Mouse (Mus musculus) c-Kit-positive CD71-negative TER-119-negative erythroid progenitor cells, embryonic 14.5 days (primary cell): ENCODE measurements around the gene Dhx8.

Experiments
- DNase-seq: peaks from one replicate; pipeline ENCODE4 v3.0.0-alpha.2; 2013; ENCODE audit warnings: low read depth

The Dhx8 gene

DNA sequence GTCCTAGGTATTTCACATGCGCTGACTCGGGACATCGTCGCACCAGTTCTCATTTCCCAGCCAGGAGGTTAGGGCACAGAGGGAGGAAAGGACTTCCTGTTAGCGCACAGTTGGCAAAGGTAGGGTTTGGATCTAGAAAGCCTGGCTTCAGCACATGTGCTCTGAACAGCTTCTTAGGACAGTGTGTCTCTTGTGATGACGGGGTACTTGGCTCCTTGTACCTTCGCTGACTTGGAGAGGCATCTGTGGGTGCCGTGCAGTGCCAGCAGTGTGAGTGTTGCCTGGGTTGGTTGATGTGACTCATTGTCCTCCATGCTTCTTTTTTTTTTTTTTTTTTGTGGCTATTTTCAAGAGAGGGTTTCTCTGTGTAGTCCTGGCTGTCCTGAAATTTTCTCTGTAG, 23.9 kb downstream of the Dhx8 start:
- no peak for DNase-seq

DNA sequence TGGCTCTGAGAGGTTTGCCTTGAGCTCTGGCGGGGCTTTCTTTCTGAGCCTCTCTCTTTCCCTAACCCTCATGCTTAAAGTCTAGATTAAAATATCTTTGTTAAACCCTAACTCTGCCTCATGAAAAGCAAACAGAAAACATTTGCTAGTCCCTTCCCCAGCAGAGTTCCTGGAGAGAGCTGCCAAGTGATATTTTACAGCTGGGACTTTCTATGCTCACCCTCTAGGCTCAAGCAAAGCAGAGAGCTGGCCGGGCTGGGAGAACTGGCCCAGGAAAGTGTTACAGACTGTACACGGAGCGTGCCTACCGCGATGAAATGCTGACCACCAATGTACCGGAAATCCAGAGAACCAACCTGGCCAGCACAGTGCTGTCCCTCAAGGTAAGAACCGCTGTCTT, 24.6 kb downstream of the Dhx8 start:
- no peak for DNase-seq

- no peak for DNase-seq
Measured at GRCm38 (mm10) chr11:101758431-101758830, 25.7 kb downstream of the Dhx8 start.

GRCm38 (mm10) chr11:101759530-101759929, 26.8 kb downstream of the Dhx8 start:
- DNase-seq = no peak

DNA sequence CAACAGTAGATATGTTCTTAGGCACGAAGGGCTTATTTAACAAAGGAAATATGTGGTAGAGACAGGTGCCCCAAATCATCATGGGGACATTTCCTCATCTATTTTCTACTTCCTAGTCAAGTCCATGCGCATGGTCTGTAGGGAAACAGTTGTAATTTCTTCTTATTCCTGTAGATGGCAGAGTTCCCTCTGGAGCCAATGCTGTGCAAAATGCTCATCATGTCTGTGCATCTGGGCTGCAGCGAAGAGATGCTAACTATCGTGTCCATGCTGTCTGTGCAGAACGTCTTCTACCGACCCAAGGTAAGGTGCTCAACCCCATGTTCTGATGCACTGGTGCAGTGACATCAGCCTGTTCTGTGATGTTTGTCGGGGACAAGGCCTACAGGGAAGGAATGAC, 31.0 kb downstream of the Dhx8 start:
- DNase-seq = peak; percentile 64

DNA sequence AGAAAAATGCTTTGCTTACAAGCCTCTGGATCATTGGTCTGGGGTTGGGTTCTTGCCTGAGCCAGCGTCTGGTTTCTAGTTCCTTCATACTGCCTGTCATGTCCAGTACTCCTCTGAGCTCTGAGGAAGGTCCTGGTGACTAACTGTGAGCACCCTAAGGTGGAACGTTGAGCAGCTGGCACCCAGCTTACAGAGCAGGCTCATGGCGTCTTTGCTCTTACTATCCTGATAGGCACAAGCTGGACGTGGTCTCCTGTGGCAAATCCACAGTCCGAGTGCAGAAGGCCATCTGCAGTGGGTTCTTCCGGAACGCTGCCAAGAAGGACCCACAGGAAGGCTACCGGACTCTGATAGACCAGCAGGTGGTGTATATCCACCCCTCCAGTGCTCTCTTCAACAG, 31.8 kb downstream of the Dhx8 start:
- no peak for DNase-seq

DNA sequence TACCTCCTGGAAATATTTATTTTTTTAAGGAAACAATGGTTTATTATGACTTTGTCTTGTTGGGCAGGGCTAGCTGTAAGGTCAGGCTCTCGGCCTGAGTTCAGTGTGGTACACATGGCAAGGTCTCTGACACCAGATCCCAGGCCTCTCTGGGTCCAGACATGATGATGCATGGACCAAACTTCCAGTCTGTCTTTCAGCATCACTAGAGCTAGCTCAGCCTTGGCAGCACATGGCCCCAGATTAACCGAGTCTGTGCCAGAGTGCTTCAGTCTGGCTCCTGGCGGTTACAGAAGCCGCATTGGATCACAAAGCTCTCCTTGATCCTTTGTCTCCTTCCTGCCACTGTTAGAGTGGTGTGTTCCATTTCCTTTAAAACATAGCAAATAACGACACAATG, 34.6 kb downstream of the Dhx8 start:
- DNase-seq = no peak

- DNase-seq = no peak
Measured at GRCm38 (mm10) chr11:101768721-101769120, 36.0 kb downstream of the Dhx8 start.

GRCm38 (mm10) chr11:101770266-101770665, 37.5 kb downstream of the Dhx8 start:
- no peak for DNase-seq

GRCm38 (mm10) chr11:101772027-101772426, 39.3 kb downstream of the Dhx8 start:
- no peak for DNase-seq

- no peak for DNase-seq
Measured at GRCm38 (mm10) chr11:101772449-101772848, 39.7 kb downstream of the Dhx8 start.

DNA sequence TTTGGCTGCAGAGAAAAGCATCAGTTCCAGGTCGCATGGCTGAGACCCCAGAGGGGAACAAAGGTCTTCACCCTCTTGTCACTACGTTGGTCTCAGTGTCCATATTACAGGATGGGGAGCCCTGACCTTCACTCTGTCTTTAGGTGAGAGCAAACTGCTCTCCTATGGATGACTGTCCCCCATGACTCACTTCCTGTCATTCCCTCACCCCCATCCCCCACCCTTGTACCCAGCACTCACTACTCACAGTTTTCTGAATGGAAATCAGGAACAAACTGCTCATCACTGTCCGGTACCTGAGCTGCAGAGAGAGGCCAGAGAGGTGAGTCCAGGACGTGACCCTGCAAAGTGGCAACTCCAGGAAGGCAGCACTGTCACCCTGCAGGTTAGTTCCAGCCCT, 44.1 kb downstream of the Dhx8 start:
- DNase-seq = no peak

- no peak for DNase-seq
Measured at GRCm38 (mm10) chr11:101783135-101783534, 50.4 kb downstream of the Dhx8 start.

DNA sequence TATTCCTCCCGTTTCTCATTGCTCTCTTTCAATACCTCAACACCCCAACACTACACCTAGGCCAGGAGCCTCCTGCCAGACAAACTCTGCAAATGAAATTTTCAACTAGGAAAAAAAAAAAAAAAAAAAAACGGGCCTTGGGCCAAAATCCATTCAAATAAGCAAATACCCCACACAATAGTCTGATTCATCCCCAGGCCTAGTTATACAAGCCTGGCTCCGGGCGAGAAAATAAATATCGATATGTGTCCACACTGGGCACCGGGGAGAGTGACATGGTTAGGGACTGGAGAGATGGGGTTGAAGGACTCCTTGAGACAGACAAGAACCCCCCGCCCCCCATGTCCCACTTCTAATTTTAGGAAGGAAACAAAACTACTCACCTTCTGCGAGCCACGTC, 50.9 kb downstream of the Dhx8 start:
- no peak for DNase-seq

DNA sequence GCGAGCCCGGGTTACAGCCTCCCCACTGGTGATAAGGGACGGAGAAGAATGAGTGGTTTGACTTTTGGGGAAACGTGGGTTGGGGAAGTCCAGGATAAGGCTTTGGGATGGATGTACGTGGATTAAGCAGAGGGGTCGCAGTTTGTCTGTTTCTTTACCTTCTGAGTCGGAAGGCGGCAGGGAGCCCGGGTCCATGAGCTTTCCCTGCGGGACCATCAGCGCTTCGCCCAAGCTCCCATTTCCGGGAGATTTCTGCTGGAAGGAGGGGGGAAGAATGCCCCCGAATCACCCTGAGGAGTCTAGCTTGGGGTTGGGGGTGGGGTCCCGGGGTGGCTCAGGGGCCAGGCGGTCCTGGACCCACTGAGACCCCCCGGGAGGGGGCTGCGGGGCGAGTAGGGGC, 51.4 kb downstream of the Dhx8 start:
- DNase-seq = no peak

DNA sequence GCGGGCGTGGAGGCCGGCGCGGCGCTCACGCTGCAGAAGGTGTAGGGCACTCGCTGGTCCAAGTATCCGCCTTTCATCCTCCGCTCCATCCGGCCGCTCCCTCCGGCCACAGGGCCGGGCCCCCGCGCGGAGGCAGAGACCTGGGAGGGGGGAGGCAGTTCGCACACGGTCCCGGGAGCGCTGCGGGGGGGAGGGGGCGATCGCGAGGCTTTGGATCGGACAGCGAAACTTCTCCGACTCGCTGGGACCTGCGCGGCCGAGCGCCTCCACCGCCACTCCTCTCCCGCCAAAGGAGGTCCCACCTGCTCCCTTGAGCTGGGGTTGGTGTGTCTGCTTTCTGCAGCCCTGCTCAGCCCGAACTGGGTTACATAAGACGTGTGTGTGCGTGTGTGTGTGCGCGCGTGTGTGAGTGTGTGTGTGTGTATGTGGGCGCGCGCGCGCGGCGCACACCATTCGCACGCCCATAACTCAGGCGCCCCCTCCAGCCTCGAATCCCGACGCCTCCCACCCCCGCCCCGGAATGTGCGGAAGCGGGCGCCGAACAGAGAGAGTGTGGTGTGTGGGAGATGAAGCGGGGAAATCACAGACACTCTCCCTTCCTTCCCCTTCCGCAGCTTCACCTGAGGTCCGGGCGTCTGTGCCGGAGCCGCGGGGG, 51.9 kb downstream of the Dhx8 start:
- DNase-seq = no peak

- peak; percentile 88 for DNase-seq
Measured at GRCm38 (mm10) chr11:101785143-101785851, 52.6 kb downstream of the Dhx8 start, which contains the start of gene Etv4. Etv4 (minus strand) TSS chr11:101785371.

DNA sequence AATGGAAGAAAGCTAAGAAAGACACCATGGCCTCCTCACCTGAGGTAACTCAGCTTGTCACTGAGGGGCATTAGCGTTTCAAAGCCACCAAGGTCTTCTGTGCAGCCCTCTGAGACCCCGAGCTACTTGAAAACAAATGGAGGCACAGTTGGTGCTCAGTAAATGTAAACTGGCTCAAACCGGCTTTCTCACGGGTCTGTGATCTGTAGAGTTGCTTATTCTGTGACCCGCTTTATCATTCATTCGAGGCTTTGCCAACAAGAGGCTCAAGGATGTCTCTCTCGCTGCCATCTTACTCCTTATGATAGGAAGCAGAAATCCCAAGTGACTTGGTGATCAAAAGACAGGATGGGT, 53.1 kb downstream of the Dhx8 start:
- DNase-seq = no peak

- no peak for DNase-seq
Measured at GRCm38 (mm10) chr11:101786651-101787050, 53.9 kb downstream of the Dhx8 start.

- DNase-seq = no peak
Measured at GRCm38 (mm10) chr11:101787432-101787831, 54.7 kb downstream of the Dhx8 start.

- no peak for DNase-seq
Measured at GRCm38 (mm10) chr11:101790811-101791526, 58.2 kb downstream of the Dhx8 start.

- no peak for DNase-seq
Measured at GRCm38 (mm10) chr11:101797355-101797754, 64.6 kb downstream of the Dhx8 start.

- DNase-seq = no peak
Measured at GRCm38 (mm10) chr11:101798083-101798482, 65.4 kb downstream of the Dhx8 start.
